Mouse (Mus musculus) intestine, embryonic 15.5 days (tissue): Measurements from ENCODE around the gene Nup133. TPM values are rescaled to one million over a fixed set of nuclear protein-coding genes. Genes with fewer than 3 reads are reported as not detected.
A peak's percentile ranks its signal among the peaks of the same experiment; 100 is the strongest.

Experiments used
- ATAC-seq: fragments of 200-750 bp; cut with Nextera tagmentation; 2 replicates; pipeline ENCODE4 v1.8.0; 2017; ENCODE audit warnings: moderate TSS enrichment, moderate library complexity
- H3K27ac ChIP-seq: fragments of 300-500 bp; sonication (generic); 2 replicates; pipeline ENCODE4 v1.5.1; 2015; ENCODE audit warnings: mild to moderate bottlenecking, inconsistent platforms
- H3K27me3 ChIP-seq: fragments of 300-500 bp; sonication (generic); replicated peaks from 2 replicates; pipeline ENCODE4 v1.6.1; 2015; ENCODE audit warnings: inconsistent platforms
- H3K36me3 ChIP-seq: fragments of 300-500 bp; sonication (generic); 2 replicates; pipeline ENCODE4 v1.6.1; 2015; ENCODE audit warnings: inconsistent platforms
- H3K4me1 ChIP-seq: fragments of 300-500 bp; sonication (generic); replicated peaks from 2 replicates; pipeline ENCODE4 v1.6.1; 2015; ENCODE audit warnings: inconsistent platforms
- H3K4me2 ChIP-seq: fragments of 300-500 bp; sonication (generic); replicated peaks from 2 replicates; pipeline ENCODE4 v1.6.1; 2015; ENCODE audit warnings: mild to moderate bottlenecking, inconsistent platforms
- H3K4me3 ChIP-seq: fragments of 300-500 bp; sonication (generic); replicated peaks from 2 replicates; pipeline ENCODE4 v1.5.1; 2015; ENCODE audit warnings: inconsistent platforms
- H3K9ac ChIP-seq: fragments of 300-500 bp; sonication (generic); 2 replicates; pipeline ENCODE4 v1.6.1; 2015; ENCODE audit warnings: inconsistent platforms
- H3K9me3 ChIP-seq: fragments of 300-500 bp; sonication (generic); 2 replicates; pipeline ENCODE4 v1.6.1; 2016; ENCODE audit warnings: inconsistent platforms
- WGBS: fragments of 180-500 bp; shearing (Covaris S2); methylation state at CpG from one replicate; pipeline ENCODE4 v1.1.7; 2015; 5-methylcytosine and 5-hydroxymethylcytosine counted together
- polyA plus RNA-seq: library from polyadenylated mRNA; unstranded; fragments of >200 nt; fragmentation: Nextera tagmentation; extraction: Ambion mirVana; gene quantifications from 2 replicates; pipeline ENCODE4 v1.2.1, GENCODE M21; 2015

Gene Nup133
- polyA plus RNA-seq: 29.4 and 34.0 TPM in 2 replicates

DNA sequence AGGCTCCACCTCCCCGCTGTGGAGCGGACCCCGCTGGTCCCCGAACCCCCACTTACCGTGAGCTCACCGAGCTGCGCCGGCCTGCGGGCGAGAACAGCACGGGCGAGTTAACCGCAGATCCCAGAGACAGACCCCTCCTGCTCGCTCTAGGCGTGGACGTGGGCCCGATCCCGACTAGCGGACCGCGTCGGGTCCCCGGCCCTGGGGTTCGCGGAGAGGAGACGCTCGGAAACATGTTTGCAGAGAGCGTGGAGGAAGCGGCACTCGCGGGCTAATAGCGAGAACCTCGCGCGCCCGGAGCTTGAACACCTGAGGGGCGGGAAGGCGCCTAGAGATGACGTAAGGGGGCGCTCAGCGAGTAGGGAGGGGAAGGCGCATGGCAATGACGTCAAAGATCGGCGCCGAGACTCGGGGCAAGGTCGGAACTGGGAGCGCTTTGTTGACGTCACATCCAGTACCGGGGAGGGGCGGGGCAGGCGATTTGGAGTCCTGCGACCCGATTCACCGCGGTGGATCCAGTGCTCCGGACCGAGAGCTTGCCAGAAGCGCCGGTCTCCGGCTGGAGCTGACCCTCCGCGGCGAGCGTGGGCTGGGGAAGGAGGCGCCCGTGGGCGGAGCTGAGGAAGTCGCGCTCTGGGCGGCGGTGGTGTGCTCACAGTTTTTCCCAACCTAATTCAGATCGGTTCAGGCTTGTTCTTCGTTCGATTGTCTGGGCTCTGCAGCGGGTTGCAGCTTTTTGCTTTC, at the start of gene Nup133:
Nup133 (minus strand) TSS at position 324 of the 744 bp plus-strand sequence.
- peak within 1 kb of the TSS; percentile 89 for H3K9ac ChIP-seq
- no peaks in the 10 kb centered on the region for H3K27me3 ChIP-seq
- H3K27ac ChIP-seq: peak within 1 kb of the TSS; percentile 90
- ATAC-seq: peak; percentile 93
- H3K9me3 ChIP-seq: no peaks in the 10 kb centered on the region
- peaks cover 5% of the 10 kb centered on the region for H3K4me1 ChIP-seq
- peaks cover 8% of the 10 kb centered on the region for H3K36me3 ChIP-seq
- under 1% methylated on average over 77 of the region's 77 CpGs for WGBS
- peak within 1 kb of the TSS; percentile 100 for H3K4me3 ChIP-seq
- peak within 1 kb of the TSS; percentile 94 for H3K4me2 ChIP-seq

- H3K9me3 ChIP-seq: no peaks in the 10 kb centered on the region
- peak overlapping the region; percentile 71 for H3K27ac ChIP-seq
- peaks cover 14% of the 10 kb centered on the region; the same call in 1 of the 2 replicates for H3K36me3 ChIP-seq
- 67% methylated on average over 3 of the region's 3 CpGs for WGBS
- peaks cover 3% of the 10 kb centered on the region; the same call in 1 of the 2 replicates for H3K4me1 ChIP-seq
- H3K27me3 ChIP-seq: no peaks in the 10 kb centered on the region
- no peak overlapping the region for H3K4me3 ChIP-seq
- 0 out of 2 replicates have a peak overlapping the region, but pooled peaks have one; percentile 22 for H3K4me2 ChIP-seq
- no peak overlapping the region for H3K9ac ChIP-seq
- peak; percentile 91 for ATAC-seq
Measured at GRCm38 (mm10) chr8:123993997-123994396, 44.9 kb upstream of the Nup133 start.

DNA sequence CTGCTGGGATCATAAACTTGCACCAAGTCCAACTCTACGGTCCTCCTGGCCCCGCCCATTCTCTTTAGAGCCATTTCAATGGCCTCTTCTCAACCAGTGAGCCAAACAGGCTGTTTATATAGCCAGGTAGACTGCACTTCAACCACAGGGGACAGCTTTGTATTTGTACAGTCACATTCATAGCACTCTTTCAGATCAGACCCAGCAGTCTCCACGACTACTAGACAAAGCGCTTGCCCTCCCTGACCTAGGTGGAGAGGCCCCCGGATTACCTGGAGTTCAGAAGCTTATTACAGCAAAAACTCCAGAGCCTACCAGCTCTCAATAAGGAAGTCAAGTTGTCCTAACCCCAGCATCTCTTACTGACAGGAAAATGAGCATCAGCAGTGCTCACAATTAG, 44.5 kb upstream of the Nup133 start:
- no peak overlapping the region for H3K9ac ChIP-seq
- H3K27me3 ChIP-seq: no peaks in the 10 kb centered on the region
- H3K27ac ChIP-seq: peak overlapping the region; percentile 71
- H3K4me1 ChIP-seq: peaks cover 4% of the 10 kb centered on the region; the same call in 1 of the 2 replicates
- WGBS: 68% methylated on average over 5 of the region's 5 CpGs
- peak; percentile 59 for ATAC-seq
- H3K9me3 ChIP-seq: no peaks in the 10 kb centered on the region
- H3K4me2 ChIP-seq: no peak overlapping the region
- peaks cover 14% of the 10 kb centered on the region; the same call in 1 of the 2 replicates for H3K36me3 ChIP-seq
- no peak overlapping the region for H3K4me3 ChIP-seq

GRCm38 (mm10) chr8:123992587-123992986, 43.5 kb upstream of the Nup133 start:
- Histone ChIP-seq H3K9ac (no peak overlapping the region), H3K4me1 (peaks cover 4% of the 10 kb centered on the region; the same call in 1 of the 2 replicates), H3K27me3 (no peaks in the 10 kb centered on the region), H3K36me3 (peaks cover 14% of the 10 kb centered on the region; the same call in 1 of the 2 replicates), H3K4me2 (no peak overlapping the region), H3K9me3 (no peaks in the 10 kb centered on the region), H3K4me3 (no peak overlapping the region), H3K27ac (no peak overlapping the region)
- 82% methylated on average over 8 of the region's 8 CpGs for WGBS
- no peak for ATAC-seq

- Histone ChIP-seq H3K4me1 (peaks cover 4% of the 10 kb centered on the region; the same call in 1 of the 2 replicates), H3K27ac (no peak overlapping the region), H3K27me3 (no peaks in the 10 kb centered on the region), H3K4me2 (no peak overlapping the region), H3K9ac (no peak overlapping the region), H3K4me3 (no peak overlapping the region), H3K9me3 (no peaks in the 10 kb centered on the region), H3K36me3 (0 out of 2 replicates have a peak, but pooled peaks cover 5% of the 10 kb centered on the region)
- WGBS: 70% methylated on average over 13 of the region's 13 CpGs
- ATAC-seq: no peak
Measured at GRCm38 (mm10) chr8:123990277-123991049, 41.4 kb upstream of the Nup133 start.

- Histone ChIP-seq H3K27ac (peak overlapping the region; percentile 27; the same call in 1 of the 2 replicates), H3K4me3 (no peak overlapping the region), H3K36me3 (0 out of 2 replicates have a peak, but pooled peaks cover under 1% of the 10 kb centered on the region), H3K4me1 (peaks cover 4% of the 10 kb centered on the region; the same call in 1 of the 2 replicates), H3K4me2 (peak overlapping the region; percentile 24; the same call in 1 of the 2 replicates), H3K27me3 (no peaks in the 10 kb centered on the region), H3K9me3 (no peaks in the 10 kb centered on the region), H3K9ac (no peak overlapping the region)
- 49% methylated on average over 7 of the region's 7 CpGs for WGBS
- no peak for ATAC-seq
Measured at GRCm38 (mm10) chr8:123989128-123989527, 40.1 kb upstream of the Nup133 start.

- peaks cover 4% of the 10 kb centered on the region; the same call in 1 of the 2 replicates for H3K4me1 ChIP-seq
- no peaks in the 10 kb centered on the region for H3K36me3 ChIP-seq
- peak; percentile 78 for ATAC-seq
- WGBS: 44% methylated on average over 6 of the region's 6 CpGs
- H3K9me3 ChIP-seq: no peaks in the 10 kb centered on the region
- H3K9ac ChIP-seq: no peak overlapping the region
- H3K27ac ChIP-seq: peak overlapping the region; percentile 27; the same call in 1 of the 2 replicates
- H3K4me2 ChIP-seq: peak overlapping the region; percentile 24; the same call in 1 of the 2 replicates
- no peaks in the 10 kb centered on the region for H3K27me3 ChIP-seq
- no peak overlapping the region for H3K4me3 ChIP-seq
Measured at GRCm38 (mm10) chr8:123988605-123989038, 39.6 kb upstream of the Nup133 start.

GRCm38 (mm10) chr8:123982826-123983400, 33.8 kb upstream of the Nup133 start, which contains the start of gene Abcb10:
TSS of gene Abcb10 (minus strand) at chr8:123983122.
- peak within 1 kb of the TSS; percentile 84 for H3K4me2 ChIP-seq
- peaks cover 24% of the 10 kb centered on the region for H3K4me1 ChIP-seq
- peak within 1 kb of the TSS; percentile 78 for H3K9ac ChIP-seq
- peak within 1 kb of the TSS; percentile 92 for H3K27ac ChIP-seq
- WGBS: under 1% methylated on average over 52 of the region's 56 CpGs
- H3K9me3 ChIP-seq: no peaks in the 10 kb centered on the region
- no peaks in the 10 kb centered on the region for H3K36me3 ChIP-seq
- ATAC-seq: peak; percentile 98
- peak within 1 kb of the TSS; percentile 85 for H3K4me3 ChIP-seq
- no peaks in the 10 kb centered on the region for H3K27me3 ChIP-seq

GRCm38 (mm10) chr8:123982291-123982793, 33.3 kb upstream of the Nup133 start:
- Histone ChIP-seq H3K36me3 (no peaks in the 10 kb centered on the region), H3K4me3 (peak overlapping the region; percentile 85), H3K9ac (peak overlapping the region; percentile 78), H3K9me3 (no peaks in the 10 kb centered on the region), H3K27ac (peak overlapping the region; percentile 92), H3K27me3 (no peaks in the 10 kb centered on the region), H3K4me1 (peaks cover 26% of the 10 kb centered on the region), H3K4me2 (peak overlapping the region; percentile 84)
- peak; percentile 42 for ATAC-seq
- WGBS: under 1% methylated on average over 48 of the region's 48 CpGs

- WGBS: 44% methylated on average over 4 of the region's 4 CpGs
- H3K4me1 ChIP-seq: peaks cover 26% of the 10 kb centered on the region
- no peak for ATAC-seq
- H3K36me3 ChIP-seq: no peaks in the 10 kb centered on the region
- 0 out of 2 replicates have a peak overlapping the region, but pooled peaks have one; percentile 17 for H3K27ac ChIP-seq
- H3K4me2 ChIP-seq: peak overlapping the region; percentile 84
- H3K9me3 ChIP-seq: no peaks in the 10 kb centered on the region
- peak overlapping the region; percentile 29 for H3K9ac ChIP-seq
- peak overlapping the region; percentile 85 for H3K4me3 ChIP-seq
- no peaks in the 10 kb centered on the region for H3K27me3 ChIP-seq
Measured at GRCm38 (mm10) chr8:123981674-123982073, 32.6 kb upstream of the Nup133 start.

- 72% methylated on average over 4 of the region's 4 CpGs for WGBS
- Histone ChIP-seq H3K27ac (no peak overlapping the region), H3K9me3 (no peaks in the 10 kb centered on the region), H3K36me3 (peaks cover 2% of the 10 kb centered on the region; the same call in 1 of the 2 replicates), H3K9ac (no peak overlapping the region), H3K27me3 (no peaks in the 10 kb centered on the region), H3K4me2 (no peak overlapping the region), H3K4me3 (no peak overlapping the region), H3K4me1 (peaks cover 26% of the 10 kb centered on the region)
- no peak for ATAC-seq
Measured at GRCm38 (mm10) chr8:123980239-123980638, 31.2 kb upstream of the Nup133 start.
